Mouse (Mus musculus) forebrain, embryonic 12.5 days (tissue): ENCODE results near the gene Tnni2. TPM values are rescaled to one million over a fixed set of nuclear protein-coding genes. Genes with fewer than 3 reads are reported as not detected.

Experiments
- ATAC-seq: fragments of 200-750 bp; cut with Nextera tagmentation; 2 replicates; pipeline ENCODE4 v1.8.0; 2017; ENCODE audit warnings: moderate TSS enrichment; ENCODE audit not compliant: low FRiP score
- H3K27ac ChIP-seq: fragments of 300-500 bp; sonication (generic); 2 replicates; pipeline ENCODE4 v1.5.1; 2016; ENCODE audit warnings: mild to moderate bottlenecking
- H3K27me3 ChIP-seq: fragments of 300-500 bp; sonication (generic); 2 replicates; pipeline ENCODE4 v1.6.1; 2016; ENCODE audit warnings: mild to moderate bottlenecking
- H3K36me3 ChIP-seq: fragments of 300-500 bp; sonication (generic); replicated peaks from 2 replicates; pipeline ENCODE4 v1.6.1; 2016; ENCODE audit warnings: mild to moderate bottlenecking
- H3K4me1 ChIP-seq: fragments of 300-500 bp; sonication (generic); 2 replicates; pipeline ENCODE4 v1.6.1; 2016
- H3K4me2 ChIP-seq: fragments of 300-500 bp; sonication (generic); 2 replicates; pipeline ENCODE4 v1.6.1; 2016; ENCODE audit warnings: mild to moderate bottlenecking, moderate library complexity
- H3K4me3 ChIP-seq: fragments of 300-500 bp; sonication (generic); replicated peaks from 2 replicates; pipeline ENCODE4 v1.5.1; 2016; ENCODE audit warnings: mild to moderate bottlenecking
- H3K9ac ChIP-seq: fragments of 300-500 bp; sonication (generic); 2 replicates; pipeline ENCODE4 v1.6.1; 2016; ENCODE audit warnings: mild to moderate bottlenecking
- H3K9me3 ChIP-seq: fragments of 300-500 bp; sonication (generic); 2 replicates; pipeline ENCODE4 v1.6.1; 2016
- WGBS: fragments of 180-500 bp; shearing (Covaris S2); methylation state at CpG from one replicate; pipeline ENCODE4 v1.1.7; 2016; 5-methylcytosine and 5-hydroxymethylcytosine counted together
- polyA plus RNA-seq: library from polyadenylated mRNA; unstranded; fragments of >200 nt; fragmentation: Nextera tagmentation; extraction: Ambion mirVana; gene quantifications from 2 replicates; pipeline ENCODE4 v1.2.1, GENCODE M21; 2016

Gene Tnni2
- polyA plus RNA-seq, 1 experiment from 2014 or later, result 1.3 TPM

- Histone ChIP-seq H3K27ac (no peak overlapping the region), H3K4me3 (no peak overlapping the region), H3K36me3 (no peaks in the 10 kb centered on the region), H3K9me3 (no peaks in the 10 kb centered on the region), H3K4me2 (no peak overlapping the region), H3K4me1 (peaks cover 10% of the 10 kb centered on the region), H3K9ac (no peak overlapping the region), H3K27me3 (peaks cover 14% of the 10 kb centered on the region; the same call in 1 of the 2 replicates)
- WGBS, result 61% methylated on average over 18 of the region's 19 CpGs
- ATAC-seq, result no peak
These were observed 8.0 kb upstream of the Tnni2 start for GRCm38 (mm10) chr7:142433623-142434022.

DNA sequence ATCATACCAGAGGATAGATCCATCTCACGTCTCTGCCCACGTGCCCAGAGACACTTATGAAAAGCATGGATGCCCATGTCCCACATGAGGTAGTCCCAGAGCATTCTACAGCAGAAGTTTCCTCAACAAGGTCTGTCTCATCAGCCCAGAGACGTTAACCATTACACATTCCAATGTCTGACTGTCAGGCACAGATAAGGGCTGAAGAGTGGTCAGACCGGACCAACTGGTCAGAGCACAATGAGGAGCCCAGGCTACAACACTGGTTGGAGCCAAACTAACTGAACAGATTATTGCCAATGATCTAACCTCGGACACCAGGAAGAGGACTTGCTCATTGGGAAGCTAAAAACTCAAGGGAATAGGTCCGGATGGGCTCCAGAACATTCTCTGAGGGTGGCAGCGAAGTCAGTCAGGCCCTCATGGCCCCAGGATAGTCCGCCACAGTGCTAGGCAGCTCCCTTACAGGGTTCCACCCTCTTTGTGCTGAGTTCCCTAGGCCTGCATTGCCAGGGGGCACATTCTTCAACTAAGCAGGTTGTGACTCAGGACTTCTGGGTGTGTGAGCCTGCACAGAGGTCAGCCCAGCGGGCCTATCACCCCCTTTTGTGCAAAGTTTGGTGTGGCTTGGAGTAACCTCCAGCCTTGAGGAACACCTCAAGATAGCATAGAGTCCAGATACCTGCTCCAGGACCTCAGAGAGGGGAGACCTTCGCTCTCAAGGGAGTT, 7.3 kb upstream of the Tnni2 start, which contains the start of gene Syt8:
Syt8 (plus strand) TSS at position 714 of the 729 bp plus-strand sequence.
- WGBS, result 84% methylated on average over 10 of the region's 10 CpGs
- no peak within 1 kb of the TSS for H3K27ac ChIP-seq

GRCm38 (mm10) chr7:142435524-142435923, 6.1 kb upstream of the Tnni2 start:
- Histone ChIP-seq H3K4me2 (no peak overlapping the region), H3K4me1 (peaks cover 3% of the 10 kb centered on the region; the same call in 1 of the 2 replicates), H3K27ac (no peak overlapping the region), H3K27me3 (peaks cover 9% of the 10 kb centered on the region; the same call in 1 of the 2 replicates), H3K36me3 (no peaks in the 10 kb centered on the region), H3K4me3 (no peak overlapping the region), H3K9ac (no peak overlapping the region), H3K9me3 (no peaks in the 10 kb centered on the region)
- ATAC-seq, result no peak
- WGBS, result 23% methylated on average over 4 of the region's 4 CpGs

More for the DNA sequence above, 7.3 kb upstream of the Tnni2 start, which contains the start of gene Syt8:
- Histone ChIP-seq H3K9ac (no peak within 1 kb of the TSS), H3K27me3 (peaks cover 12% of the 10 kb centered on the region; the same call in 1 of the 2 replicates), H3K4me2 (no peak within 1 kb of the TSS), H3K9me3 (no peaks in the 10 kb centered on the region), H3K36me3 (no peaks in the 10 kb centered on the region), H3K4me3 (no peak within 1 kb of the TSS), H3K4me1 (peaks cover 10% of the 10 kb centered on the region)
- no peak for ATAC-seq

DNA sequence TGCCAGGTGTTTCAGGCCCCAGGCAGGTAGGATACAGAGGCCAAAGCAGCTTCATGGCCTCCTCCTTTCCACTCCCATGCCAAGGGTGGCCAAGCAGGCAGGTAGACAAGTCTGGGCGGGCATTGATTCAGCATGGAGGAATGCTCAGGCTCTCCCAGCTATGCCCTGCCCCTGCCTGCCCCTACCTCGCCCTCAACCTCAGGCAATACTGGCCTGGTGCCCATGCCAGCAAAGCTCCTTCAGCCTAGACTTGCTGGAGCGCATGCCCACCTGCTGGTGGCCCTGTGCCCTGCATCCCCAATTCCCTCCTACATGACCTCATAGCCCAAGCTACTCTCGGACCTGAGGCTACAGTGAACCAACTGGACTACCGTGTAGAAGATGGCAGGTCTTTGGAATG, 4.3 kb upstream of the Tnni2 start:
- H3K27me3 ChIP-seq, result peaks cover 9% of the 10 kb centered on the region; the same call in 1 of the 2 replicates
- H3K27ac ChIP-seq, result no peak overlapping the region
- H3K9me3 ChIP-seq, result no peaks in the 10 kb centered on the region
- ATAC-seq, result no peak
- no peak overlapping the region for H3K4me3 ChIP-seq
- peaks cover 4% of the 10 kb centered on the region; the same call in 1 of the 2 replicates for H3K4me1 ChIP-seq
- H3K9ac ChIP-seq, result no peak overlapping the region
- H3K4me2 ChIP-seq, result no peak overlapping the region
- WGBS, result 79% methylated on average over 5 of the region's 5 CpGs
- H3K36me3 ChIP-seq, result no peaks in the 10 kb centered on the region

DNA sequence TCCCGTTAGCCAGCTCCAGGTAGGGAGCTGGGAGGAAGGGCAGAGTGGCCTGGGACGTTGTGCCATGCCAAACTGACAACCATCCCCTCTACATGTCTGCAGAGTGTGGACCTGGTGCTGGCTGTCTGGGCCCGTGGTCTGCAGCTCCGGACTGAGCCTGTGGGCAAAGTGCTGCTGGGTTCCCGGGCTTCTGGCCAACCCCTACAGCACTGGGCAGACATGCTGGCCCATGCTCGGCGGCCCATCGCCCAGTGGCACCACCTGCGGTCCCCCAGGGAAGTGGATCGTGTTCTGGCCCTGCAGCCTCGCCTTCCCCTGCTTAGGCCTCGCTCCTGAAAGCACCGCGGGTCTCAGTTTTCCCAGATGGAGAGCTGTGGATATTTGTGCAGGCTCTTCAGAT, 1.6 kb upstream of the Tnni2 start:
- Histone ChIP-seq H3K4me2 (no peak overlapping the region), H3K27ac (no peak overlapping the region), H3K27me3 (peaks cover 2% of the 10 kb centered on the region; the same call in 1 of the 2 replicates), H3K4me1 (peaks cover 4% of the 10 kb centered on the region; the same call in 1 of the 2 replicates), H3K36me3 (no peaks in the 10 kb centered on the region), H3K9ac (no peak overlapping the region), H3K9me3 (no peaks in the 10 kb centered on the region), H3K4me3 (no peak overlapping the region)
- WGBS, result 89% methylated on average over 14 of the region's 14 CpGs
- no peak for ATAC-seq

DNA sequence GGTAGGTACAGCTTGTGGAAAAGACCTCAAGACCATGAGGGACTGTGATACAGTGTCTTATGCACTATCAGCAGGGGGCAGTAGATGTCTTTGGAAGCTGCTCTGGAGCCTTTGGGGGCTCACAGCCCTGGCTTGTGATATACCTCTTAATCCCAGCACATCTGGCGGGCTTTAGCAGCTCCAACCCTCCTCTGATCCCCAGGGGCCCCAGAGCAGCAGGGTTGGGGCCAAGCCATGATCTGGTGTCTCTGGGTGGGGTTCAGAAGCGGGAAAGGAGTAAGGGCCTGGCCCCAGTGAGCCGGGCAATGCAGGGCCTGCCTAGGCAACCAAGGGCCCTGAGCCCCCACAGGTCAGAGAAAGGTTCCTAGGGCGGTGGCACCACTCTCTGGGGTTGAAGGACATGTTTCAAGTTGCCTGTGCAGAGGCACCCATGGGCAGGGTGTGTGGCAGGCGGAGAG, 922 bp upstream of the Tnni2 start:
- 60% methylated on average over 5 of the region's 5 CpGs for WGBS
- H3K4me1 ChIP-seq, result peaks cover 4% of the 10 kb centered on the region; the same call in 1 of the 2 replicates
- H3K4me3 ChIP-seq, result no peak overlapping the region
- no peaks in the 10 kb centered on the region for H3K9me3 ChIP-seq
- peak; percentile 61; the same call in 1 of the 2 replicates for ATAC-seq
- no peak overlapping the region for H3K4me2 ChIP-seq
- no peaks in the 10 kb centered on the region for H3K36me3 ChIP-seq
- no peak overlapping the region for H3K9ac ChIP-seq
- no peak overlapping the region for H3K27ac ChIP-seq
- H3K27me3 ChIP-seq, result no peaks in the 10 kb centered on the region

GRCm38 (mm10) chr7:142442081-142442907, 686 bp downstream of the Tnni2 start:
- ATAC-seq, result no peak
- no peak overlapping the region for H3K4me2 ChIP-seq
- H3K4me3 ChIP-seq, result no peak overlapping the region
- no peak overlapping the region for H3K9ac ChIP-seq
- peaks cover 4% of the 10 kb centered on the region; the same call in 1 of the 2 replicates for H3K4me1 ChIP-seq
- H3K27me3 ChIP-seq, result no peaks in the 10 kb centered on the region
- no peak overlapping the region for H3K27ac ChIP-seq
- H3K36me3 ChIP-seq, result no peaks in the 10 kb centered on the region
- WGBS, result 86% methylated on average over 9 of the region's 9 CpGs
- no peaks in the 10 kb centered on the region for H3K9me3 ChIP-seq

DNA sequence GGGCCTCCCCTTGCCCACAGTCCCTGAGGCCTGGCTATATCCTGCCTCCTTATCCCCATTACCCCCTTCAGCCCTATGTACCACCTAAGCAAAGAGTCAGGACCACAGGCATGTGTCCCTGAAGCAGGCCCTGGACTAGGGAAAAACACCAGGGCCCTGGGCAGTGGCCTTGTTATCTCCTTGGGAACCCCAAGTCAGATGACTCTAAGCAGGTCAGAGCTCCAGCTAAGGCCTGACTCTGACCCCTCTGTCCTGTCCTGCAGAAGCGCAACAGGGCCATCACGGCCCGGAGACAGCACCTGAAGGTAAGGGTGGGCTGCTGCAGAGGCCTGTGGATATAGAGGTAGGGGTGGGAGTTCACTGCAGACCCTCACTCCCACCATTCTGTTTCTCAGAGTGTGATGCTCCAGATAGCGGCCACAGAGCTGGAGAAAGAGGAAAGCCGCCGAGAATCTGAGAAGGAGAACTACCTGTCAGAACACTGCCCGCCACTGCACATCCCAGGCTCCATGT, 1.4 kb downstream of the Tnni2 start:
- ATAC-seq, result no peak
- 88% methylated on average over 7 of the region's 7 CpGs for WGBS
- peaks cover 4% of the 10 kb centered on the region; the same call in 1 of the 2 replicates for H3K4me1 ChIP-seq
- H3K4me2 ChIP-seq, result no peak overlapping the region
- H3K27me3 ChIP-seq, result no peaks in the 10 kb centered on the region
- H3K4me3 ChIP-seq, result no peak overlapping the region
- H3K9ac ChIP-seq, result no peak overlapping the region
- no peaks in the 10 kb centered on the region for H3K9me3 ChIP-seq
- no peak overlapping the region for H3K27ac ChIP-seq
- H3K36me3 ChIP-seq, result no peaks in the 10 kb centered on the region

DNA sequence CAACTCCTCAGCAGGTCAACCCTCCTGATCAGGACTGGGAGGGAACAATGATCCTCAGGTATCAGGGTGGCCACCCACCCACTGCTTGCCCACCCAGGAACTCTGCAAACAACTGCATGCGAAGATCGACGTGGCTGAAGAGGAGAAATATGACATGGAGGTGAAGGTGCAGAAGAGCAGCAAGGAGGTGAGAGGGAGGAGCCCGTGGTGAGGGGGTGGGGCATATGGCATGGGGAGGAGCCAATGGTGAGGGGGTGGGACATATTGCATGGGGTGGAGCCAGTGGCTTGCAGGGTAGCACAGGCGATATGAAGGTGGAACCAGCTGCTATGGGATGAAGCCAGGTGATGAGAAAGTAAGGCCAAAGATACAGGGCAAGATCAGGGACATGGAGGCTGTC, 1.9 kb downstream of the Tnni2 start:
- Histone ChIP-seq H3K9ac (no peak overlapping the region), H3K27me3 (no peaks in the 10 kb centered on the region), H3K9me3 (no peaks in the 10 kb centered on the region), H3K4me3 (no peak overlapping the region), H3K4me1 (peaks cover 4% of the 10 kb centered on the region; the same call in 1 of the 2 replicates), H3K4me2 (no peak overlapping the region), H3K36me3 (no peaks in the 10 kb centered on the region), H3K27ac (no peak overlapping the region)
- no peak for ATAC-seq
- 88% methylated on average over 5 of the region's 5 CpGs for WGBS

GRCm38 (mm10) chr7:142444171-142444570, 2.6 kb downstream of the Tnni2 start:
- ATAC-seq, result no peak
- peaks cover 4% of the 10 kb centered on the region; the same call in 1 of the 2 replicates for H3K4me1 ChIP-seq
- H3K9me3 ChIP-seq, result no peaks in the 10 kb centered on the region
- H3K27me3 ChIP-seq, result no peaks in the 10 kb centered on the region
- H3K27ac ChIP-seq, result no peak overlapping the region
- H3K4me3 ChIP-seq, result no peak overlapping the region
- H3K9ac ChIP-seq, result no peak overlapping the region
- WGBS, result 91% methylated on average over 6 of the region's 6 CpGs
- H3K36me3 ChIP-seq, result no peaks in the 10 kb centered on the region
- H3K4me2 ChIP-seq, result no peak overlapping the region

- Histone ChIP-seq H3K4me2 (no peak overlapping the region), H3K27ac (no peak overlapping the region)
- 88% methylated on average over 6 of the region's 6 CpGs for WGBS
These were observed 3.7 kb downstream of the Tnni2 start for GRCm38 (mm10) chr7:142445324-142445723.

DNA sequence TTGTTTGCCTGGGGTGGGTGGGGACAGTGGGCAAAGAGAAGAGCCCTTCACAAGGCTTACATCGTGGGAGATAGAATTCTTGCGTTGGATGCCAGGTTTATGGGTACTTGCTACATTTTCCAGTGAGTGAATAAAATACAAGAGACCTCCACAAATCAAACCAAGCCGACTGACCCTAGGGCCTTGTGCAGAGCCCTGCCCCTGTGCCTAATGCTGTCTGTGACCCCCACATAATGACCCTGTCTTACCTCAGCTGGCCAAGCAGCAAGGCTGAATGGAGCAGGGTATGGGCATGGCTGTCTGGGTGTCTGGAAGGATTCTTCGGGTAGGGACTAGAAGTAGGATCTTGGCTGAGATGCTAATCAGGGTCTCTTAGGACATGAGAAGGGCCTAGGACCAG, 4.7 kb downstream of the Tnni2 start:
- 90% methylated on average over 4 of the region's 4 CpGs for WGBS
- Histone ChIP-seq H3K4me2 (no peak overlapping the region), H3K9ac (no peak overlapping the region), H3K4me1 (no peaks in the 10 kb centered on the region), H3K36me3 (no peaks in the 10 kb centered on the region), H3K27me3 (no peaks in the 10 kb centered on the region), H3K27ac (no peak overlapping the region), H3K4me3 (no peak overlapping the region), H3K9me3 (no peaks in the 10 kb centered on the region)
- ATAC-seq, result no peak

More at GRCm38 (mm10) chr7:142445324-142445723, 3.7 kb downstream of the Tnni2 start:
- ATAC-seq, result no peak
- Histone ChIP-seq H3K27me3 (no peaks in the 10 kb centered on the region), H3K9me3 (no peaks in the 10 kb centered on the region), H3K4me1 (peaks cover 4% of the 10 kb centered on the region; the same call in 1 of the 2 replicates), H3K4me3 (no peak overlapping the region), H3K9ac (no peak overlapping the region), H3K36me3 (no peaks in the 10 kb centered on the region)
